Mouse (Mus musculus): ENCODE measurements around the gene Igsf3. TPM values are rescaled to one million over a fixed set of nuclear protein-coding genes. Genes with fewer than 3 reads are reported as not detected.

Igsf3 gene
- polyA plus RNA-seq (2017; shearing (Covaris generic)) = 1 to 10 TPM in 1 of 2 experiments, under 1 TPM in 1; 0.86 to 1.6 TPM

GRCm38 (mm10) chr3:101376538-101377247 lies at the start of gene Igsf3:
Gene Igsf3, plus strand, starts transcription at chr3:101377083.
- ATAC-seq = peak; percentile 63

GRCm38 (mm10) chr3:101327248-101327647 lies 49.6 kb upstream of the Igsf3 start:
- no peak for ATAC-seq

GRCm38 (mm10) chr3:101328617-101329016 lies 48.3 kb upstream of the Igsf3 start:
- no peak for ATAC-seq

- ATAC-seq = no peak
Measured at GRCm38 (mm10) chr3:101343199-101343924, 33.5 kb upstream of the Igsf3 start.

- no peak for ATAC-seq
Measured at GRCm38 (mm10) chr3:101344246-101344645, 32.6 kb upstream of the Igsf3 start.

GRCm38 (mm10) chr3:101345299-101345698 lies 31.6 kb upstream of the Igsf3 start:
- no peak for ATAC-seq

- no peak for ATAC-seq
Measured at GRCm38 (mm10) chr3:101346806-101347205, 30.1 kb upstream of the Igsf3 start.

GRCm38 (mm10) chr3:101348501-101349161 lies 28.3 kb upstream of the Igsf3 start:
- no peak for ATAC-seq

GRCm38 (mm10) chr3:101349542-101350307 lies 27.2 kb upstream of the Igsf3 start:
- no peak for ATAC-seq

- no peak for ATAC-seq
Measured at GRCm38 (mm10) chr3:101350406-101350805, 26.5 kb upstream of the Igsf3 start.

GRCm38 (mm10) chr3:101354490-101354889 lies 22.4 kb upstream of the Igsf3 start:
- ATAC-seq = no peak

GRCm38 (mm10) chr3:101355702-101356101 lies 21.2 kb upstream of the Igsf3 start:
- ATAC-seq = no peak

GRCm38 (mm10) chr3:101356583-101357553 lies 20.0 kb upstream of the Igsf3 start:
- ATAC-seq = no peak

GRCm38 (mm10) chr3:101360832-101361231 lies 16.1 kb upstream of the Igsf3 start:
- ATAC-seq = no peak

GRCm38 (mm10) chr3:101362391-101362790 lies 14.5 kb upstream of the Igsf3 start:
- ATAC-seq = no peak

GRCm38 (mm10) chr3:101363574-101363973 lies 13.3 kb upstream of the Igsf3 start:
- no peak for ATAC-seq

GRCm38 (mm10) chr3:101365081-101365612 lies 11.7 kb upstream of the Igsf3 start:
- no peak for ATAC-seq

GRCm38 (mm10) chr3:101365911-101366310 lies 11.0 kb upstream of the Igsf3 start:
- ATAC-seq = no peak

- peak; percentile 14 for ATAC-seq
Measured at GRCm38 (mm10) chr3:101367372-101367771, 9.5 kb upstream of the Igsf3 start.

GRCm38 (mm10) chr3:101369301-101369881 lies 7.5 kb upstream of the Igsf3 start:
- no peak for ATAC-seq

Measured in activated CD4-positive, CD25-positive, alpha-beta regulatory T cell, adult 4 months (primary cell).